Mouse (Mus musculus) midbrain, embryonic 14.5 days (tissue): ENCODE measurements at regions not wholly inside any gene's neighbourhood (a gene's known extent, or its start where the extent isn't known, plus 50 kb on each side); places are given as distances from the start of the nearest gene placed in this dataset.
A peak's percentile ranks its signal among the peaks of the same experiment; 100 is the strongest.

Experiments used
- ATAC-seq: fragments of 200-750 bp; cut with Nextera tagmentation; 2 replicates; pipeline ENCODE4 v1.8.0; 2017; ENCODE audit warnings: moderate number of reproducible peaks, moderate library complexity; ENCODE audit not compliant: low FRiP score, low TSS enrichment
- DNase-seq: peaks from one replicate; pipeline ENCODE4 v3.0.0-alpha.2; 2015
- H3K27ac ChIP-seq: fragments of 300-500 bp; sonication (generic); replicated peaks from 2 replicates; pipeline ENCODE4 v1.5.1; 2014; ENCODE audit warnings: mild to moderate bottlenecking, low read depth, low read length, moderate library complexity
- H3K27me3 ChIP-seq: fragments of 300-500 bp; sonication (generic); 2 replicates; pipeline ENCODE4 v1.6.1; 2014; ENCODE audit warnings: low read length, control low read depth, mixed read lengths; ENCODE audit not compliant: control insufficient read depth, insufficient read depth
- H3K36me3 ChIP-seq: fragments of 300-500 bp; sonication (generic); 2 replicates; pipeline ENCODE4 v1.6.1; 2014; ENCODE audit warnings: low read length, control low read depth; ENCODE audit not compliant: control insufficient read depth, insufficient read depth
- H3K4me1 ChIP-seq: fragments of 300-500 bp; sonication (generic); 2 replicates; pipeline ENCODE4 v1.6.1; 2014; ENCODE audit warnings: mild to moderate bottlenecking, antibody characterized with exemption, low read length, control low read depth; ENCODE audit not compliant: control insufficient read depth, insufficient read depth
- H3K4me2 ChIP-seq: fragments of 300-500 bp; sonication (generic); 2 replicates; pipeline ENCODE4 v1.6.1; 2014; ENCODE audit warnings: mild to moderate bottlenecking, low read length, moderate library complexity
- H3K4me3 ChIP-seq: fragments of 300-500 bp; sonication (generic); replicated peaks from 2 replicates; pipeline ENCODE4 v1.5.1; 2014; ENCODE audit warnings: low read depth, low read length
- H3K9ac ChIP-seq: fragments of 300-500 bp; sonication (generic); replicated peaks from 2 replicates; pipeline ENCODE4 v1.6.1; 2014; ENCODE audit warnings: mild to moderate bottlenecking, low read length, moderate library complexity
- H3K9me3 ChIP-seq: fragments of 300-500 bp; sonication (generic); 2 replicates; pipeline ENCODE4 v1.6.1; 2016; ENCODE audit warnings: low read length, control low read depth, mixed read lengths; ENCODE audit not compliant: control insufficient read depth
- WGBS: fragments of 180-500 bp; shearing (Covaris S2); extraction: QIAGEN DNeasy Blood & Tissue Kit; methylation state at CpG from one replicate; pipeline ENCODE4 v1.1.7; 2014; 5-methylcytosine and 5-hydroxymethylcytosine counted together

GRCm38 (mm10) chrX:128063065-128063464 is 326.7 kb upstream of the Cldn34c4 start:
- H3K4me3 ChIP-seq, result no peak overlapping the region
- no peaks in the 10 kb centered on the region for H3K36me3 ChIP-seq
- DNase-seq (peak; percentile 34), ATAC-seq (no peak)
- no peaks in the 10 kb centered on the region for H3K27me3 ChIP-seq
- no peaks in the 10 kb centered on the region for H3K9me3 ChIP-seq
- H3K27ac ChIP-seq, result no peak overlapping the region
- H3K4me1 ChIP-seq, result no peaks in the 10 kb centered on the region
- H3K4me2 ChIP-seq, result no peak overlapping the region
- 52% methylated on average over 2 of the region's 2 CpGs for WGBS
- H3K9ac ChIP-seq, result no peak overlapping the region

GRCm38 (mm10) chrX:128046162-128046561 is 309.8 kb upstream of the Cldn34c4 start:
- Histone ChIP-seq H3K36me3 (no peaks in the 10 kb centered on the region), H3K27ac (no peak overlapping the region), H3K27me3 (no peaks in the 10 kb centered on the region), H3K9me3 (no peaks in the 10 kb centered on the region), H3K4me1 (no peaks in the 10 kb centered on the region), H3K4me2 (no peak overlapping the region), H3K4me3 (no peak overlapping the region), H3K9ac (no peak overlapping the region)
- no peak for ATAC-seq
- WGBS, result 95% methylated on average over 1 of the region's 1 CpGs
- DNase-seq, result no peak
